Mouse (Mus musculus): ENCODE results near the gene Krt19. TPM values are rescaled to one million over a fixed set of nuclear protein-coding genes. Genes with fewer than 3 reads are reported as not detected.

Gene Krt19
- polyA plus RNA-seq (2021; fragmentation: Nextera tagmentation) = not detected in 2 replicates
- long read RNA-seq, experiment 1 = 0 reads
- long read RNA-seq, experiment 2 = 0 reads

GRCm38 (mm10) chr11:100148615-100149330 lies at the start of gene Krt19:
TSS of gene Krt19 (minus strand) at chr11:100148665.

DNA sequence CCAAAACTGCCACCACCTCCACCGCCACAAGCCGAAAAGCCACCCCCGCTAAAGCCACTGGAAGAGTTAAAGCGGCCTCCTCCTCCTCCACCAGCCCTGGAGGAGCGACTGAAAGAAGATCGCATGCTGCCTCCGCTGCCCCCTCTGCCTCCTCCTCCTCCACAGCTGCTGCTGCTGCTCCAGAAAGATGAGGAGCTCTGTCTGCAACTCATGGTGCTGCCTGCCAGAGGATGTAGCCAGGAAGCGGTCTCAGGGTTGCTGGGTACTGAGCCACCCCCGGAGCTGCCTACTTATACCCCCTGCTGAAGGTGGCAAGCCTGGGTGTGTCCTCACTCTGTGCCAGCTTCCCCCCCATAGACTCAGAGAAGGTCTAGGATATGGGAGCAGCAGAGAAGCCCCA lies 44.5 kb upstream of the Krt19 start, which contains the start of gene Krt9:
Krt9 (minus strand) TSS at position 255 of the 400 bp plus-strand sequence.

DNA sequence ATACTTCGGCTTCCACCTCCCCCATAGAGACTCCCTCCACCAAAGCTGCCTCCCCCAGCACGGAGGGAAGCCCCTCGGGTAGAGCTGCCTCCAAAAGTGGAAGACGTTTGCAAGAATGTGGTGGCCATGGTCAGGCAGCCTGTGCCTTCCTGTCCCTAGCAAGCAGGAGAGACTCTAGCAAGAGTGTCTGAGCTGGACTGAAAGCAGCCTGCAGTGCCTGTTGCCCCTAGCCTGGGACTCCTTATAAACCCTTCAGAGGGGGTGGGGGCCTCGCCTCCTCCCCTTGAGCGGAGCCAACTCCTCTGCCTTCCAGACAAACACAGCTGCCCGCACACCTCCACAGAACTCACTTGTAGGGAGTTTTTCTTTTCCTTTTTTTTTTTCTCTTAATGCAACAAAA lies 12.7 kb downstream of the Krt19 start, which contains the start of gene Krt15:
Krt15 (minus strand) TSS at position 198 of the 400 bp plus-strand sequence.

GRCm38 (mm10) chr11:100121466-100121865 lies 27.0 kb downstream of the Krt19 start, which contains the start of gene Krt13:
TSS of gene Krt13 (minus strand) at chr11:100121566.

DNA sequence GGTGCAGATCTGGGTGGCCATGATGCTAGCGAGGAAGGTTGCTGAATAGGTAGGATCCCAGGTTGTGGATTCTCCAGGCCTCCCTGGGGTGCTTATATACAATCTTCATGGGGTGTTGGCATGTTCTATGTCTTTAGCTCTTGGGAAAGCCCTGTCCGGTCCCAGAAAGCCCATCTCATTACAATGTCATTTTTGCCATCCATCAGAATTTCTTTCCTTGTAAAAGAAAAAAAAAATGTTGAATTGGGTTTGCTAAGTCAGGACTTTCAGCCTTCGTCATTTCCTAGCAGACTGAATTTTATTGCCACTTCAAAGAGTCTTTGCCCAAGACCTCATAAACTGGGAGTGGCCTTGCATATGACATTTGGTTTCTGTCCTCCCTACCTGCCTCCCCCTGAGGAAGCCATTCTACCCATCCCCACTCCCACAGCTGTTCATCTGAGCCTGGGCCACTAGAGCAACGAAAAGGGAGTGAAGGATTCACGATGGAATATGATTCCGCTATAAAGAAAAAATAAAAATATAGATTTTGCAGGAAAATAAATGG lies 42.8 kb downstream of the Krt19 start, which contains the start of gene Krt36:
Krt36 (minus strand) TSS at position 51 of the 547 bp plus-strand sequence.

GRCm38 (mm10) chr11:100096141-100096540 lies 52.3 kb downstream of the Krt19 start, which contains the start of gene Krt35:
TSS of gene Krt35 (minus strand) at chr11:100096241.

Other genes with a start within 250 kb of the Krt19 start
- not detected in 2 replicates for gene Krtap31-1, start 240.7 kb downstream of the Krt19 start, polyA plus RNA-seq (2021; fragmentation: Nextera tagmentation)
- gene Gm11565, start 233.9 kb downstream of the Krt19 start, polyA plus RNA-seq (2021; fragmentation: Nextera tagmentation) = not detected in 2 replicates
- not detected in 2 replicates for gene Krtap31-2, start 212.4 kb downstream of the Krt19 start, polyA plus RNA-seq (2021; fragmentation: Nextera tagmentation)
- not detected in 2 replicates for gene Krtap9-5, start 200.2 kb downstream of the Krt19 start, polyA plus RNA-seq (2021; fragmentation: Nextera tagmentation)
- not detected in 2 replicates for gene Krtap29-1, start 169.6 kb downstream of the Krt19 start, polyA plus RNA-seq (2021; fragmentation: Nextera tagmentation)
- not detected in 2 replicates for gene Krtap16-1, start 162.1 kb downstream of the Krt19 start, polyA plus RNA-seq (2021; fragmentation: Nextera tagmentation)
- not detected in 2 replicates for gene Krtap17-1, start 154.7 kb downstream of the Krt19 start, polyA plus RNA-seq (2021; fragmentation: Nextera tagmentation)
- not detected in 2 replicates for gene Krt33a, start 132.5 kb downstream of the Krt19 start, polyA plus RNA-seq (2021; fragmentation: Nextera tagmentation)
- gene Krt33b, start 118.8 kb downstream of the Krt19 start, polyA plus RNA-seq (2021; fragmentation: Nextera tagmentation) = not detected in 2 replicates
- gene Krt34, start 107.1 kb downstream of the Krt19 start, polyA plus RNA-seq (2021; fragmentation: Nextera tagmentation) = not detected in 2 replicates
- 0.16 TPM in 1 of 2 replicates, not detected in the other for gene Krt31, start 98.1 kb downstream of the Krt19 start, polyA plus RNA-seq (2021; fragmentation: Nextera tagmentation)
- not detected in 2 replicates for gene Krt32, start 60.4 kb downstream of the Krt19 start, polyA plus RNA-seq (2021; fragmentation: Nextera tagmentation)
- gene Krt35, start 52.4 kb downstream of the Krt19 start, polyA plus RNA-seq (2021; fragmentation: Nextera tagmentation) = not detected in 2 replicates
- not detected in 2 replicates for gene Krt36, start 43.0 kb downstream of the Krt19 start, polyA plus RNA-seq (2021; fragmentation: Nextera tagmentation)
- not detected in 2 replicates for gene Krt13, start 27.1 kb downstream of the Krt19 start, polyA plus RNA-seq (2021; fragmentation: Nextera tagmentation)
- gene Krt15, start 12.7 kb downstream of the Krt19 start, polyA plus RNA-seq (2021; fragmentation: Nextera tagmentation) = 0.11 and 0.40 TPM in 2 replicates
- gene Krt9, start 44.6 kb upstream of the Krt19 start, polyA plus RNA-seq (2021; fragmentation: Nextera tagmentation) = 0.22 and 0.24 TPM in 2 replicates
- not detected in 2 replicates for gene Krt14, start 58.9 kb upstream of the Krt19 start, polyA plus RNA-seq (2021; fragmentation: Nextera tagmentation)
- gene Krt16, start 100.2 kb upstream of the Krt19 start, polyA plus RNA-seq (2021; fragmentation: Nextera tagmentation) = not detected in 2 replicates
- gene Krt17, start 112.4 kb upstream of the Krt19 start, polyA plus RNA-seq (2021; fragmentation: Nextera tagmentation) = 0.29 and 0.43 TPM in 2 replicates
- gene Krt42, start 121.2 kb upstream of the Krt19 start, polyA plus RNA-seq (2021; fragmentation: Nextera tagmentation) = not detected in 2 replicates
- 534 and 1,722 TPM in 2 replicates for gene Eif1, start 171.2 kb upstream of the Krt19 start, polyA plus RNA-seq (2021; fragmentation: Nextera tagmentation)
- not detected in 2 replicates for gene Gast, start 185.7 kb upstream of the Krt19 start, polyA plus RNA-seq (2021; fragmentation: Nextera tagmentation)
- 24.0 and 25.4 TPM in 2 replicates for gene Hap1, start 207.5 kb upstream of the Krt19 start, polyA plus RNA-seq (2021; fragmentation: Nextera tagmentation)
- gene Jup, start 249.1 kb upstream of the Krt19 start, polyA plus RNA-seq (2021; fragmentation: Nextera tagmentation) = 36.0 and 41.1 TPM in 2 replicates

All from left cerebral cortex, adult 6 months (tissue).